10 mouse cellular contexts compared by ENCODE assay signal in the genomic region with DNA sequence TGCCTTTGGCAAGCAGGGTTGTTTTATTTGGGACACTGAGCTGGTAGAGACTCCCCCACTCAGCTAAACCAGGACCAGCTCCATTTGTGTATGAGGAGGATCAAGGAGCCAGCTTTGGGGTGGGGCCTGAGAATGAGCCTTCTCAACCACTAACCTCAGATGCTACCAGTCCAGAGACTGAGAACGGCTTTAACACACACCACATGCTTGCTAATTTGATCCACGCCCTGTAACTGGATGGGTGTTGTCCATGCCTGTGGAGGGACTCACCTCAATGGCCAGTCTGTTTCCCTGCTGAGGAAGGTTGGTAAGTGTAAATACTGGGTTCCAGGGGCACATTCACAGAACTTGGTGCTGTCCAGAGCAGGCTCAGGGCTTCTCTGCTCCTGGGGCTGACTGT. TPM values are rescaled to one million over a fixed set of nuclear protein-coding genes. Genes with fewer than 3 reads are reported as not detected.
DNase-seq lines count a peak whose midpoint lies in the region; ATAC-seq and TF ChIP-seq lines count a peak whose summit lies in the region.
"Had no signal": no experiment of that assay in that cellular context is flagged by ENCODE, and none has a peak within 500 bp of the region (broad histone marks: within the 10 kb centered on the region; RNA-seq: fewer than 3 reads in every experiment).

No protein-coding gene starts in this region.

- no peak overlapping the region for H3K4me2 ChIP-seq in liver, embryonic 12.5 days
- no peak overlapping the region for H3K4me2 ChIP-seq in embryonic facial prominence, embryonic 12.5 days (replicated peaks)
- H3K4me2 ChIP-seq: midbrain, embryonic 12.5 days had no signal

- WGBS in heart, embryonic 10.5 days = 58% methylated on average over 2 of the region's 2 CpGs
- WGBS in liver, adult 2 months = 54% methylated on average over 2 of the region's 2 CpGs
- 40% methylated on average over 2 of the region's 2 CpGs for WGBS in liver, embryonic 12.5 days (ENCODE audit: insufficient replicate concordance)
- 16% methylated on average over 2 of the region's 2 CpGs for WGBS in embryonic facial prominence, embryonic 12.5 days

- intact Hi-C loops in heart, postnatal 25 days (cut with DNase I) = loop anchor here (1.0 to 10.0 kb wide), 5 partner anchors 44 to 360 kb away; a partner anchor contains a TSS
- intact Hi-C loops in gastrocnemius, postnatal 36 days (cut with DNase I) = loop anchor here (2.0 to 5.0 kb wide), 4 partner anchors 40 to 360 kb away; no protein-coding TSS in a partner anchor

- no peak overlapping the region for H3K4me3 ChIP-seq in heart, embryonic 10.5 days
- H3K4me3 ChIP-seq in liver, adult 2 months (ENCODE audit: insufficient read depth, low read depth, low read length) = no peak overlapping the region
- no peak overlapping the region for H3K4me3 ChIP-seq in liver, embryonic 12.5 days
- H3K4me3 ChIP-seq in embryonic facial prominence, embryonic 12.5 days = no peak overlapping the region
- H3K4me3 ChIP-seq: left cerebral cortex, adult 2 months; midbrain, embryonic 12.5 days had no signal

- H3K27me3 ChIP-seq in heart, embryonic 10.5 days (ENCODE audit: insufficient read depth, poor library complexity, severe bottlenecking) = peaks cover 5% of the 10 kb centered on the region; the same call in 1 of the 2 replicates
- H3K27me3 ChIP-seq in liver, adult 2 months (ENCODE audit: control insufficient read depth, insufficient read depth, low read length) = no peaks in the 10 kb centered on the region
- 0 out of 2 replicates have a peak, but pooled peaks cover 5% of the 10 kb centered on the region for H3K27me3 ChIP-seq in liver, embryonic 12.5 days (replicated peaks)
- no peaks in the 10 kb centered on the region for H3K27me3 ChIP-seq in embryonic facial prominence, embryonic 12.5 days

- H3K4me1 ChIP-seq in heart, embryonic 10.5 days = peaks cover 24% of the 10 kb centered on the region
- peaks cover 14% of the 10 kb centered on the region for H3K4me1 ChIP-seq in liver, adult 2 months (ENCODE audit: control insufficient read depth, insufficient read depth, low read length)
- peaks cover 10% of the 10 kb centered on the region; the same call in 1 of the 2 replicates for H3K4me1 ChIP-seq in liver, embryonic 12.5 days
- H3K4me1 ChIP-seq in embryonic facial prominence, embryonic 12.5 days = peaks cover 14% of the 10 kb centered on the region

- no peak for TF ChIP-seq POLR2A in liver, adult 2 months (IDR thresholded peaks at IDR 0.05; ENCODE audit: extremely low read depth, insufficient read depth, low read length)

- DNase-seq in heart, embryonic 10.5 days (ENCODE audit: low spot score) = no peak
- no peak for DNase-seq in heart, postnatal 25 days (ENCODE audit: low spot score)
- DNase-seq in liver, adult 2 months (ENCODE audit: extremely low read depth, low read depth, low spot score) = peak; percentile 12
- no peak for DNase-seq in T-cell, adult 2 months (ENCODE audit: low spot score)
- no peak for DNase-seq in gastrocnemius, postnatal 36 days

- peaks cover 3% of the 10 kb centered on the region; the same call in 1 of the 2 replicates for H3K79me2 ChIP-seq in liver, adult 2 months (ENCODE audit: control insufficient read depth, insufficient read depth, low read length)

- H3K36me3 ChIP-seq in heart, embryonic 10.5 days = no peaks in the 10 kb centered on the region
- no peaks in the 10 kb centered on the region for H3K36me3 ChIP-seq in liver, adult 2 months (ENCODE audit: control insufficient read depth, insufficient read depth, low read length)
- H3K36me3 ChIP-seq in liver, embryonic 12.5 days = no peaks in the 10 kb centered on the region
- no peaks in the 10 kb centered on the region for H3K36me3 ChIP-seq in embryonic facial prominence, embryonic 12.5 days
- H3K36me3 ChIP-seq: midbrain, embryonic 12.5 days had no signal

- no peak overlapping the region for H3K9ac ChIP-seq in liver, adult 2 months (ENCODE audit: low read depth, low read length)
- no peak overlapping the region for H3K9ac ChIP-seq in liver, embryonic 12.5 days
- H3K9ac ChIP-seq in embryonic facial prominence, embryonic 12.5 days = no peak overlapping the region
- H3K9ac ChIP-seq: midbrain, embryonic 12.5 days had no signal

- peak overlapping the region; percentile 45; the same call in 1 of the 2 replicates for H3K27ac ChIP-seq in heart, embryonic 10.5 days
- no peak overlapping the region for H3K27ac ChIP-seq in liver, adult 2 months (replicated peaks; ENCODE audit: insufficient read depth, low read depth, low read length)
- no peak overlapping the region for H3K27ac ChIP-seq in liver, embryonic 12.5 days
- 0 out of 2 replicates have a peak overlapping the region, but pooled peaks have one; percentile 26 for H3K27ac ChIP-seq in embryonic facial prominence, embryonic 12.5 days
- H3K27ac ChIP-seq: left cerebral cortex, adult 2 months; midbrain, embryonic 12.5 days had no signal

- H3K9me3 ChIP-seq in heart, embryonic 10.5 days = no peaks in the 10 kb centered on the region
- H3K9me3 ChIP-seq in liver, embryonic 12.5 days (replicated peaks) = no peaks in the 10 kb centered on the region
- H3K9me3 ChIP-seq in embryonic facial prominence, embryonic 12.5 days = no peaks in the 10 kb centered on the region
- H3K9me3 ChIP-seq: midbrain, embryonic 12.5 days had no signal

- ATAC-seq in liver, embryonic 12.5 days = no peak
- peak; percentile 30; the same call in 1 of the 2 replicates for ATAC-seq in embryonic facial prominence, embryonic 12.5 days (ENCODE audit: insufficient number of reproducible peaks, insufficient read depth, low FRiP score, low TSS enrichment)
- 0 out of 2 replicates have a peak, but pooled peaks have one; percentile 20 for ATAC-seq in megakaryocyte-erythroid progenitor cell, adult 5-6 weeks (replicated peaks; ENCODE audit: low FRiP score, low TSS enrichment, poor library complexity, severe bottlenecking)

- no peak for TF ChIP-seq CTCF in liver, adult 2 months (IDR thresholded peaks at IDR 0.05; ENCODE audit: low read depth, low read length)

RNA-seq across cellular contexts. Expression of a gene that starts 44.1 kb away (rescaled TPM):
- 169 and 250 TPM in 2 replicates for polyA plus RNA-seq in heart, embryonic 10.5 days (2016; fragmentation: Nextera tagmentation; extraction: Ambion mirVana)
- total RNA-seq in heart, postnatal 25 days (2021) = 10 to 100 TPM; 46.4 to 53.2 TPM
- 2.3 and 6.2 TPM in 2 replicates for total RNA-seq in liver, adult 2 months (2014; rRNA removed)
- polyA plus RNA-seq in liver, adult 2 months (2012; rRNA removed) = 5.9 and 6.0 TPM in 2 replicates
- 24.1 and 24.2 TPM in 2 replicates for polyA plus RNA-seq in liver, embryonic 12.5 days (2016; fragmentation: Nextera tagmentation; extraction: Ambion mirVana)
- polyA plus RNA-seq in embryonic facial prominence, embryonic 12.5 days (2016; fragmentation: Nextera tagmentation; extraction: Ambion mirVana) = 85.7 and 87.2 TPM in 2 replicates
- total RNA-seq in megakaryocyte-erythroid progenitor cell, adult 5-6 weeks (2014; fragmentation: Nextera tagmentation) = not detected in 2 replicates
- total RNA-seq in megakaryocyte-erythroid progenitor cell, adult 5-6 weeks (2017) = 0.23 TPM in 1 of 2 replicates, not detected in the other
- 10 to 100 TPM in 1 of 2 experiments, 1 to 10 TPM in 1; 9.1 to 11.5 TPM for total RNA-seq in gastrocnemius, postnatal 36 days (2021)

Comparison
In these comparisons a context has a peak if more than half of its experiments do, and no peak if none do; other contexts are left out.
1. H3K27ac ChIP-seq: peak in heart, embryonic 10.5 days (single experiment) and embryonic facial prominence, embryonic 12.5 days (single experiment); none in liver, adult 2 months (single experiment) and liver, embryonic 12.5 days (single experiment).